Mouse (Mus musculus) Muller cell, postnatal 12 days (primary cell): ENCODE results near the gene Otud7b.
"Not testable (repeated sequence)": the region's sequence is repeated elsewhere in the genome, so short reads cannot be mapped to it uniquely, and the experiment has no call there.

Source experiments
- DNase-seq: peaks from one replicate; pipeline ENCODE4 v3.0.0-alpha.2; 2015; ENCODE audit errors: inconsistent ontology term

Otud7b gene

GRCm38 (mm10) chr3:96179531-96179930 lies 75.2 kb downstream of the Otud7b start:
- no peak for DNase-seq

GRCm38 (mm10) chr3:96180727-96181477 lies 76.6 kb downstream of the Otud7b start, which contains the start of gene Sv2a:
Gene Sv2a (plus strand): TSS chr3:96181151.
- DNase-seq: peak; percentile 64

DNA sequence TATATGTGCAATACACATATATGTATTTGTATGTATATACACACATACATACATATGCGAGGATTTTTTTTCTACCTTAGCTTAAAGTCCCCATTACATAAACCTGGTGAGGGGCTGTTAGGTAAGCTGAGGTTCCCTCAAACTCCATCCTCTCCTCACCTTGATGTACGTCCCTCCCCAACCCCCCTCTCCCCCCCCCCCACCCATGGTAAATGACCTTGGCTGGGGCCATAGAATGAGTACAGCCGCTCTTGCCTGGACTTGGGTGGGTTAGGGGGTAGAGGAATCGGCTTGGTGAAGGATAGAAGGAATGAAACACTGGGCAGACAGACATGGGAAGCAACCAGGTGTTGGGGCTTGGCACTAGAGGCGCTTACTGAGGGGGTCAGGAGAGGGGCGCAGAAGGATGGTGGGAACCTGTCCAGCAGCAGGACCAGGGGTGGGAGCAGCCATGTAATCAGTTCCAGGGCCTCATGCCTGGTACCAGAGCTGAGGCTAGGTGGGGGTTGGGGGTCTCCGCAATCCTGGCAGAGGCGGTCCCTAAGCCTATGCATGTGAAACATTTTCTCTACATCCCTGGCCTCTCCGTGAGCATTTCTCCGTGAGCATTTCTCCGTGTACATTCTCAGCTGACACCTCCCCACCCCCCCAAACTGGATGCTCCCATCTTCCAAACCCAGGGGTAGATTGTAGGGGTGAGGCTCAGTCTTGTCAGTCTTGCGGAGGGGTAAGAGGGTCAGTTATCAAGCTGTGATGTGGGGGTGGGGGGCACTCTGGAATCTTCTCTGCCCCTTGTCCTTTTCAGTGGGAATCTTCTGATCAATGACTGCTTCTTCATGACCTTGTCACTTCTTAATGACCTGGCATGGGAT lies 77.4 kb downstream of the Otud7b start:
- DNase-seq: no peak

DNA sequence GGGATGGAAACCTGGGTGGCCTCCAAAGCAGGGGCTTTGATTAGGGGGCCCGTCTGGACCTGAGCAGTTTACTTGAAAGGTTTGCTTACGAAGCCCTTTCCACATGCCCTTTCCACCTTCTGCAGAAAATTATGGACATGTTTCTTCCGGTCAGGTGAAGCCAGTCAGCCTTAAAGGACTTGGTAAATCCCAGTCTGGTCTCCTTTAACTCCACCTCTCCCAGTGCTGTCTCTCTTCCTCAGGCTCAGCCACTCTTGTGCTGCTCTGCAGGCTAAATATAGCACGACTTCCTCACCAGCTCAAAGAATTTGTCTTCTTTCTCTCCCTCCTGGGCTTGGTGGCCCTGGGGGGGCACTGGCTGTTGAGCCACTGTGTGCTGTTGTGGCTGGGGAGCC lies 78.1 kb downstream of the Otud7b start:
- DNase-seq: no peak

GRCm38 (mm10) chr3:96192977-96193376 lies 88.7 kb downstream of the Otud7b start:
- no peak for DNase-seq

DNA sequence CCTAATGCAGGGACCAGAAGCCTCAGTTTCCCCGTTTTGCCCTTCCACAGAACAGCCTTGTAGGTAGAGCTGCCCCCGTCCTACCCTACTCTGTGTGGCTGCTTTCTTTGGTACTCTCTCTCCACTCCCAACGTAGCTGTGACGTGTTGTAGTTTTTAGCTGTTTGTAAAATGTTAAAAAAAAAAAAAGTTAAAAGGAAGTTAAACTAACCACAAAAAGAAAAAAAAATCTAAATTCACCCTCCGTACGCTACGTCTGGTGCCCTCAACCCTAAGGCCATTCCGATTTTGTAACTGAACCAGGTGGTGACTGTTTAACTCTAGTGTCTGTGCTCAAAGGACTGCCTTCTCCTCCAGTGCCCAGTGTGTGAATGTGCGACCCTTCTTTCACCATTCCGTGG lies 90.6 kb downstream of the Otud7b start:
- DNase-seq: no peak

DNA sequence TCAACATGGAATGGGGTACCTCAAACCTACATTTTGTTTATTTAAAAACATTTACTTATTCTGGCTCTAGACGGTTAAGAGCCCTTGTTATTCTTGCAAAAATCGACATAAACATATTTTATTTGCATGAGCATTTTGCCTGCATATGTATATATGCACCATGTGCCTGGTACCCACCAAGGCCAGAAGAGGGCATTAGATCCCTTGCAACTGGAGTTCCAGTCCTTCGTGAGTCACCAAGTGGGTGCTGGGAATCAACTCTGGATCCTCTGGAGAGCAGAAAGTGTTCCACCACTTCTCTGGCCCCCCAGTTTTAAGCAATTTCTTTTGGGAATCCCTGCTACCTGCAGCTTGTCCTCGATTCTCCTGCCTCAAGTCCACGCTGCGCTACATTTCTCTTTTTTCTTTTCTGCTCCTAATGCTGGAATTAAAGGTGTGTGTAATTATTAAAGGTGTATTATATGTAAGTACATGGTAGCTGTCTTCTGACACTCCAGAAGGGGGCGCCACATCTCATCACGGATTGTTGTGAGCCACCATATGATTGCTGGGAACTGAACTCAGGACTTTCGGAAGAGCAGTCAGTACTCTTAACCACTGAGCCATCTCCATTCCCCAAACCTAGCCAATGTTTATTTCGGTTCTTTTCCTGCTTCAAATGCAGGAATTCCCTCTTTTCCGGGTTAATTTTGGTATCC lies 91.4 kb downstream of the Otud7b start:
- no peak for DNase-seq

DNA sequence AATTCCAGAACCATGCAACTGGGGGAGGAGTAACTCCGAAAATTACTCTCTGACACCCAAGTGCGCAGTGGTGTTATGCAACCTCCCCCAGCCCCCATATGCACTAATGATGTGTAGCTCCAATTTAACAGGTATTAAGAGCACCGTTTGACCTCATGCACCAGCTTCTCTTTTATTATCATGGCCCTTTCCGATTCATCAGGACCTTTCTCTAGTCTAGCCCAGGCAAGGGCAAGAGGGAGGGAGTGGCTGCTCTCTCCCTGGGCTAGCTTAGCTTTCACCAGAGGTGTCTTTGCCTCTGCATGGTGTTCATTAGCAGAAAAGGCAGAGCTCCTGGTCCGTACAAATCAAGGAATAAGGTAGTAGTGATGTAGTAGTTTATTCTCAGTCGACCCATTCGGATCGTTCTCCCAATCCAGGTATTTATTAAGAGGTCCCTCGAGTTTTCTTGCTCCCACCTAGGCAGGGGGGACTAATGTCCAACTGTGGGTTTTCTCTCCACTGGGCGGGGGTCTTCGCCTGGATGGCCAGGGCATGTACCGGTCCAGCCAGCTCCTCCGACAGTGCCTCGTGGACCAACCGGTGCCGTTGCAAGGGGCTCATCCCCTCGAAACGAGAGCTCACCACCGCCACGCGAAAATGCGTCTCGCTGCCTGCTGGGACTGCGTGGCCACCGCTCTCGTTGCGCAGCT lies 92.3 kb downstream of the Otud7b start:
- no peak for DNase-seq

DNA sequence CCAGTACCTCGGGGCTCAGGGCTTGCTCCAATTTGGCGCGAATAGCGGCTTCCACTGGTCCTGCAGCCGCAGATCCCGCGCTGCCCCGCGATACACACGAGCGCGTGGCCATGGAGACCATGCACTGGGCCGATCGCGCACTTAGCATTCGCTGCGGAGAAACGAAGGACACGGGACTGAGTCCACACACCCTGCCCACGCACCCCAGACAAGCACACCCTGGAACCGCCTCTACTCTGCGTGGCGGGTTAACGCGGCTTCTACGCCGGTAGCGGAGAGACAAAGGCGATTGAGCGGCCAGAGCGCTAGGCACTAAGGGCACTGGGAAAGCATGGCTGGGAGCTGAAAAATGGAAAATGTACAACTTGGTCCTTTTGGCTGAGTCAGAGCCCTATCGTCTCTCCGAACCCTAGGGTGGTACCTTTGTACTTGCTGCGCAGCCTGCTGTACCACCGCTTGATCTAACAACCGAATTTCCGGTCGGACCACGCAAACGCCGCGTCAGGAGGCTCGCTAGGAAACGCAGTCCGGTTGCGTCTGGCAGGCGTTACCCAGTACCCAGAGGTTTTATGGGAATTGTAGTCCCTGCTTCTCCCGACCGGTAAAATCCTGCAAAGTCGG lies 92.9 kb downstream of the Otud7b start:
- peak; percentile 85 for DNase-seq

GRCm38 (mm10) chr3:96198181-96198580 lies 93.9 kb downstream of the Otud7b start:
- no peak for DNase-seq

GRCm38 (mm10) chr3:96198601-96199251 lies 94.4 kb downstream of the Otud7b start:
- DNase-seq: not testable (repeated sequence)

- DNase-seq: no peak
Measured at GRCm38 (mm10) chr3:96199731-96200130, 95.4 kb downstream of the Otud7b start.

GRCm38 (mm10) chr3:96207819-96208218 lies 103.5 kb downstream of the Otud7b start:
- no peak for DNase-seq

DNA sequence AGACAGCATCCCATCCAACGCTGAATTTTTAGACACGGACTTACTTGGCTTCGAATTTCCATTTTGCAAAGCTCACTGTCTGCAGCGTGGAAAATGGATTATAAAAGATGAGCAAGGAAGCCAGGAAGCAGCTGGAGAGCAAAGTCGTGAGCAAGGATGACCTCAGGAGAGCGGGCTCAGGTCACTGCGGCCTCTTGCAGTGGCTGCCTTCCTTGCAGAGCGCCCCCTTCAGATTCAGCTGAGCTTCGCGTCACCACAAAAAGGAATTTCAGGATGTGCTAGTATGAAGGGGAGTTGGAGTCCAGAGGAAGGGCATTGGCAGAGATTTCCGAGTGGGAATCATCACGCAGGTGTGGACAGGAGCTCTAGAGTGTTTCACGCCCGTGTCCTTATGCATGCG lies 104.9 kb downstream of the Otud7b start:
- no peak for DNase-seq
